Mouse (Mus musculus) CH12.LX (cell line): ENCODE data around the gene Rccd1. TPM values are rescaled to one million over a fixed set of nuclear protein-coding genes. Genes with fewer than 3 reads are reported as not detected.

Source experiments
- DNase-seq: peaks from one replicate; pipeline ENCODE4 v3.0.0-alpha.2; 2013; ENCODE audit errors: extremely low read depth
- H3K27ac ChIP-seq: 2 replicates; pipeline ENCODE4 v1.5.1; 2012; ENCODE audit warnings: low read depth, mild to moderate bottlenecking, control low read depth, moderate library complexity; ENCODE audit not compliant: insufficient read depth
- H3K27me3 ChIP-seq: replicated peaks from 2 replicates; pipeline ENCODE3; 2012; ENCODE audit warnings: inconsistent platforms
- H3K36me3 ChIP-seq, 2 experiments: replicated peaks in 1 of 2; 2 replicates each; pipeline versions ENCODE3 to v1.6.1; 2012; ENCODE audit warnings: inconsistent platforms in 1 of 2, low read length in 1 of 2, mild to moderate bottlenecking in 1 of 2, mixed read lengths in 1 of 2, moderate library complexity in 1 of 2; ENCODE audit not compliant: control insufficient read depth in 1 of 2, insufficient read depth in 1 of 2
- H3K4me1 ChIP-seq, 2 experiments: 2 replicates each; pipeline ENCODE4 v1.6.1; 2012; ENCODE audit warnings: inconsistent platforms in 1 of 2, moderate library complexity in 1 of 2; ENCODE audit not compliant: insufficient read depth in 2 of 2, control insufficient read depth in 1 of 2
- H3K4me2 ChIP-seq: 2 replicates; pipeline ENCODE4 v1.6.1; 2012; ENCODE audit warnings: low read depth, mild to moderate bottlenecking, control low read depth; ENCODE audit not compliant: poor library complexity, insufficient read depth, severe bottlenecking
- H3K4me3 ChIP-seq, 3 experiments: fragments of 150-350 bp in 1 of 3; sonication (generic) in 1 of 3; replicated peaks in 1 of 3; 2 replicates each; pipeline versions ENCODE3 to v1.5.1; 2011 to 2012; ENCODE audit warnings: low read depth in 2 of 3, low read length in 2 of 3, mild to moderate bottlenecking in 2 of 3, moderate library complexity in 2 of 3, control low read depth in 1 of 3, improper control_type of control experiment in 1 of 3, inconsistent platforms in 1 of 3, mixed read lengths in 1 of 3; ENCODE audit not compliant: poor library complexity in 1 of 3
- H3K79me2 ChIP-seq: replicated peaks from 2 replicates; pipeline ENCODE4 v1.6.1; 2012; ENCODE audit warnings: mild to moderate bottlenecking, moderate library complexity; ENCODE audit not compliant: control insufficient read depth, poor library complexity, insufficient read depth, severe bottlenecking; ENCODE audit errors: extremely low read depth
- H3K9ac ChIP-seq: 2 replicates; pipeline ENCODE4 v1.6.1; 2012; ENCODE audit warnings: low read depth, mild to moderate bottlenecking, control low read depth, moderate library complexity; ENCODE audit not compliant: insufficient read depth
- H3K9me3 ChIP-seq: replicated peaks from 2 replicates; pipeline ENCODE3; 2012; ENCODE audit warnings: low read length, inconsistent platforms, mixed read lengths
- BHLHE40 ChIP-seq: IDR thresholded peaks from 2 replicates; pipeline ENCODE4 v1.6.1; 2011; ENCODE audit warnings: mild to moderate bottlenecking, low read depth, low read length, improper control_type of control experiment
- CHD2 ChIP-seq: IDR thresholded peaks from 2 replicates; pipeline ENCODE4 v1.6.1; 2011; ENCODE audit warnings: low read length, improper control_type of control experiment
- ELF1 ChIP-seq: IDR thresholded peaks from 2 replicates; pipeline ENCODE4 v1.6.1; 2014; ENCODE audit warnings: low read depth, mild to moderate bottlenecking, inconsistent platforms, low read length, improper control_type of control experiment
- ETS1 ChIP-seq: conservative IDR thresholded peaks from 2 replicates; pipeline ENCODE4 v1.6.1; 2012; ENCODE audit warnings: low read depth, mild to moderate bottlenecking, inconsistent platforms, low read length, improper control_type of control experiment, moderate library complexity
- HCFC1 ChIP-seq: IDR thresholded peaks from 2 replicates; pipeline ENCODE4 v1.6.1; 2012; ENCODE audit warnings: low read depth, mild to moderate bottlenecking, inconsistent platforms, low read length, improper control_type of control experiment
- IRF4 ChIP-seq: IDR thresholded peaks from 2 replicates; pipeline ENCODE4 v1.6.1; 2014; ENCODE audit warnings: low read depth, mild to moderate bottlenecking, inconsistent platforms, low read length, improper control_type of control experiment
- JUN ChIP-seq: IDR thresholded peaks from 2 replicates; pipeline ENCODE4 v1.6.1; 2011; ENCODE audit warnings: low read depth, mild to moderate bottlenecking, low read length, improper control_type of control experiment, moderate library complexity; ENCODE audit not compliant: insufficient read depth
- JUND ChIP-seq: conservative IDR thresholded peaks from 2 replicates; pipeline ENCODE4 v1.6.1; 2011; ENCODE audit warnings: low read depth, low read length, improper control_type of control experiment
- KAT2A ChIP-seq: IDR thresholded peaks from 2 replicates; pipeline ENCODE4 v1.6.1; 2012; ENCODE audit warnings: low read length, improper control_type of control experiment, inconsistent platforms; ENCODE audit not compliant: insufficient replicate concordance
- MAFK ChIP-seq: IDR thresholded peaks from 2 replicates; pipeline ENCODE4 v1.6.1; 2011; ENCODE audit warnings: low read length, improper control_type of control experiment; ENCODE audit not compliant: insufficient replicate concordance
- MAX ChIP-seq: IDR thresholded peaks from 2 replicates; pipeline ENCODE4 v1.6.1; 2011; ENCODE audit warnings: low read length, improper control_type of control experiment
- MXI1 ChIP-seq: IDR thresholded peaks from 2 replicates; pipeline ENCODE4 v1.6.1; 2011; ENCODE audit warnings: mild to moderate bottlenecking, low read depth, low read length, improper control_type of control experiment
- PAX5 ChIP-seq: IDR thresholded peaks from 2 replicates; pipeline ENCODE4 v1.6.1; 2012; ENCODE audit warnings: low read length, inconsistent platforms, mixed read lengths
- POLR2AphosphoS2 ChIP-seq: IDR thresholded peaks from 2 replicates; pipeline ENCODE4 v1.6.1; 2011; ENCODE audit warnings: low read depth, low read length, improper control_type of control experiment
- RAD21 ChIP-seq: IDR thresholded peaks from 2 replicates; pipeline ENCODE4 v1.6.1; 2011; ENCODE audit warnings: low read depth, mild to moderate bottlenecking, low read length, improper control_type of control experiment, moderate library complexity
- RCOR1 ChIP-seq: conservative IDR thresholded peaks from 2 replicates; pipeline ENCODE4 v1.6.1; 2012; ENCODE audit warnings: low read depth, mild to moderate bottlenecking, inconsistent platforms, low read length, improper control_type of control experiment
- SIN3A ChIP-seq: IDR thresholded peaks from 2 replicates; pipeline ENCODE4 v1.6.1; 2012; ENCODE audit warnings: low read length, improper control_type of control experiment, inconsistent platforms
- USF1 ChIP-seq: IDR thresholded peaks from 2 replicates; pipeline ENCODE4 v1.6.1; 2014; ENCODE audit warnings: low read depth, mild to moderate bottlenecking, inconsistent platforms, low read length, improper control_type of control experiment
- USF2 ChIP-seq: conservative IDR thresholded peaks from 2 replicates; pipeline ENCODE4 v1.6.1; 2011; ENCODE audit warnings: low read depth, low read length, improper control_type of control experiment
- ZC3H11A ChIP-seq: IDR thresholded peaks from 2 replicates; pipeline ENCODE4 v1.6.1; 2012; ENCODE audit warnings: low read depth, mild to moderate bottlenecking, inconsistent platforms, low read length, improper control_type of control experiment
- dilution Hi-C: fragments of 300-500 bp; cut with MboI; formaldehyde crosslinking; loops from 2 replicates; pipeline ENCODE4 v1.14.3; 2020; ENCODE audit warnings: low sequenced_read_pairs; ENCODE audit not compliant: extremely low pct_unique_long_range_greater_than_20kb, extremely low pct_ligation_motif_present
- in situ Hi-C: fragments of 300-500 bp; cut with MboI; formaldehyde crosslinking; loops from 3 replicates; pipeline ENCODE4 v1.14.3; 2019; ENCODE audit warnings: low sequenced_read_pairs, low pct_ligation_motif_present, low pct_unique_long_range_greater_than_20kb, mixed read lengths
- polyA plus RNA-seq: library from polyadenylated mRNA; unstranded; fragments of >175 nt; gene quantifications from 2 replicates; pipeline ENCODE4 v1.2.1, GENCODE M21; 2012; ENCODE audit warnings: low read depth; ENCODE audit not compliant: insufficient read length
- total RNA-seq, 2 experiments: library from RNA; depleted of rRNA; stranded (reverse); fragments of 300-350 nt in 1 of 2; fragments of >200 nt in 1 of 2; gene quantifications; 2 replicates each; pipeline ENCODE4 v1.2.3; 2012 to 2014

Gene Rccd1
- total and polyA plus RNA-seq, 3 experiments: 17.4 to 18.5 (median 18.3) TPM

GRCm38 (mm10) chr7:80246148-80246721 is 78.0 kb downstream of the Rccd1 start, which contains the start of gene Ttll13 (continued):
- TF ChIP-seq POLR2AphosphoS2 (no peak), IRF4 (0 out of 2 replicates have a peak, but pooled peaks have one; percentile 46), RAD21 (peak; percentile 30), CHD2 (peak; percentile 31; the same call in 1 of the 2 replicates), MAX (peak; percentile 58; the same call in 1 of the 2 replicates), BHLHE40 (no peak), ELF1 (peak; percentile 64; the same call in 1 of the 2 replicates)

GRCm38 (mm10) chr7:80244851-80245250 is 79.4 kb downstream of the Rccd1 start:
- H3K27ac ChIP-seq: no peak overlapping the region
- H3K36me3 ChIP-seq: peaks cover 4 to 15% of the 10 kb centered on the region in 2 experiments
- H3K27me3 ChIP-seq: peaks cover 9% of the 10 kb centered on the region
- H3K4me3 ChIP-seq: no peak overlapping the region
- in situ Hi-C loops: no loop called here
- H3K4me2 ChIP-seq: no peak overlapping the region
- no peak overlapping the region for H3K9ac ChIP-seq
- H3K9me3 ChIP-seq: peaks cover 4% of the 10 kb centered on the region
- no peaks in the 10 kb centered on the region for H3K79me2 ChIP-seq
- H3K4me1 ChIP-seq: peaks cover 0 to 4% of the 10 kb centered on the region in 2 experiments; a peak in 1 of 4 replicates
- TF ChIP-seq JUN: no peak
- no peak for TF ChIP-seq MXI1
- TF ChIP-seq SIN3A: no peak
- TF ChIP-seq ETS1: no peak
- no peak for TF ChIP-seq CHD2
- TF ChIP-seq USF1: no peak
- no peak for TF ChIP-seq MAFK
- TF ChIP-seq HCFC1: no peak
- TF ChIP-seq PAX5: no peak
- no peak for TF ChIP-seq ZC3H11A
- TF ChIP-seq KAT2A: no peak
- TF ChIP-seq MAX: no peak
- TF ChIP-seq RCOR1: no peak
- TF ChIP-seq JUND: no peak
- no peak for TF ChIP-seq USF2
- no peak for DNase-seq
- dilution Hi-C loops: no loop called here

Other genes starting within 250 kb of the Rccd1 start
- gene Idh2, start 209.1 kb downstream of the Rccd1 start, total RNA-seq (2012; rRNA removed): 71.1 and 96.4 TPM in 2 replicates
- gene Idh2, start 209.1 kb downstream of the Rccd1 start, total RNA-seq (2014; rRNA removed): 20.8 and 21.5 TPM in 2 replicates
- 13.6 and 21.1 TPM in 2 replicates for gene Idh2, start 209.1 kb downstream of the Rccd1 start, polyA plus RNA-seq
- 8.6 and 9.4 TPM in 2 replicates for gene Sema4b, start 137.6 kb downstream of the Rccd1 start, total RNA-seq (2012; rRNA removed)
- 1.3 and 1.5 TPM in 2 replicates for gene Sema4b, start 137.6 kb downstream of the Rccd1 start, total RNA-seq (2014; rRNA removed)
- 5.2 and 6.7 TPM in 2 replicates for gene Sema4b, start 137.6 kb downstream of the Rccd1 start, polyA plus RNA-seq
- 69.6 and 73.1 TPM in 2 replicates for gene Cib1, start 91.6 kb downstream of the Rccd1 start, total RNA-seq (2012; rRNA removed)
- 29.1 and 29.5 TPM in 2 replicates for gene Cib1, start 91.6 kb downstream of the Rccd1 start, total RNA-seq (2014; rRNA removed)
- 48.1 and 51.8 TPM in 2 replicates for gene Cib1, start 91.6 kb downstream of the Rccd1 start, polyA plus RNA-seq
- 3.6 and 4.2 TPM in 2 replicates for gene Gdpgp1, start 91.6 kb downstream of the Rccd1 start, total RNA-seq (2012; rRNA removed)
- 1.9 and 2.0 TPM in 2 replicates for gene Gdpgp1, start 91.6 kb downstream of the Rccd1 start, total RNA-seq (2014; rRNA removed)
- 2.9 and 3.0 TPM in 2 replicates for gene Gdpgp1, start 91.6 kb downstream of the Rccd1 start, polyA plus RNA-seq
- gene Ttll13, start 78.1 kb downstream of the Rccd1 start, total RNA-seq (2012; rRNA removed): 0.59 TPM in 2 replicates
- not detected in 2 replicates for gene Ttll13, start 78.1 kb downstream of the Rccd1 start, total RNA-seq (2014; rRNA removed)
- gene Ttll13, start 78.1 kb downstream of the Rccd1 start, polyA plus RNA-seq: 0.55 TPM in 1 of 2 replicates, not detected in the other
- 32.1 and 33.3 TPM in 2 replicates for gene Ngrn, start 63.2 kb downstream of the Rccd1 start, total RNA-seq (2012; rRNA removed)
- gene Ngrn, start 63.2 kb downstream of the Rccd1 start, total RNA-seq (2014; rRNA removed): 43.2 and 45.6 TPM in 2 replicates
- 28.3 and 30.9 TPM in 2 replicates for gene Ngrn, start 63.2 kb downstream of the Rccd1 start, polyA plus RNA-seq
- 20.6 and 23.2 TPM in 2 replicates for gene Vps33b, start 54.8 kb downstream of the Rccd1 start, total RNA-seq (2012; rRNA removed)
- gene Vps33b, start 54.8 kb downstream of the Rccd1 start, total RNA-seq (2014; rRNA removed): 15.5 and 15.8 TPM in 2 replicates
- gene Vps33b, start 54.8 kb downstream of the Rccd1 start, polyA plus RNA-seq: 16.6 and 20.4 TPM in 2 replicates
- gene Prc1, start 30.0 kb downstream of the Rccd1 start, total RNA-seq (2012; rRNA removed): 52.5 and 64.8 TPM in 2 replicates
- 83.0 and 84.4 TPM in 2 replicates for gene Prc1, start 30.0 kb downstream of the Rccd1 start, total RNA-seq (2014; rRNA removed)
- 75.6 and 80.4 TPM in 2 replicates for gene Prc1, start 30.0 kb downstream of the Rccd1 start, polyA plus RNA-seq
- gene Unc45a, start 16.6 kb upstream of the Rccd1 start, total RNA-seq (2012; rRNA removed): 21.8 and 22.6 TPM in 2 replicates
- 7.9 and 13.8 TPM in 2 replicates for gene Unc45a, start 16.6 kb upstream of the Rccd1 start, total RNA-seq (2014; rRNA removed)
- gene Unc45a, start 16.6 kb upstream of the Rccd1 start, polyA plus RNA-seq: 16.8 and 22.2 TPM in 2 replicates
- 9.6 and 12.6 TPM in 2 replicates for gene Hddc3, start 18.6 kb upstream of the Rccd1 start, total RNA-seq (2012; rRNA removed)
- gene Hddc3, start 18.6 kb upstream of the Rccd1 start, total RNA-seq (2014; rRNA removed): 3.1 and 5.5 TPM in 2 replicates
- 2.6 and 4.6 TPM in 2 replicates for gene Hddc3, start 18.6 kb upstream of the Rccd1 start, polyA plus RNA-seq
- 46.3 and 48.3 TPM in 2 replicates for gene Man2a2, start 46.9 kb upstream of the Rccd1 start, total RNA-seq (2012; rRNA removed)
- gene Man2a2, start 46.9 kb upstream of the Rccd1 start, total RNA-seq (2014; rRNA removed): 12.5 and 14.3 TPM in 2 replicates
- gene Man2a2, start 46.9 kb upstream of the Rccd1 start, polyA plus RNA-seq: 33.6 and 44.3 TPM in 2 replicates
- 7.1 and 9.8 TPM in 2 replicates for gene Fes, start 63.5 kb upstream of the Rccd1 start, total RNA-seq (2012; rRNA removed)
- 4.3 and 6.5 TPM in 2 replicates for gene Fes, start 63.5 kb upstream of the Rccd1 start, total RNA-seq (2014; rRNA removed)
- gene Fes, start 63.5 kb upstream of the Rccd1 start, polyA plus RNA-seq: 11.7 and 16.2 TPM in 2 replicates
- 11.1 and 13.5 TPM in 2 replicates for gene Furin, start 81.0 kb upstream of the Rccd1 start, total RNA-seq (2012; rRNA removed)
- 1.1 and 1.5 TPM in 2 replicates for gene Furin, start 81.0 kb upstream of the Rccd1 start, total RNA-seq (2014; rRNA removed)
- gene Furin, start 81.0 kb upstream of the Rccd1 start, polyA plus RNA-seq: 17.0 and 20.9 TPM in 2 replicates
- 24.1 and 25.6 TPM in 2 replicates for gene Blm, start 210.7 kb upstream of the Rccd1 start, total RNA-seq (2012; rRNA removed)
- 36.4 and 41.4 TPM in 2 replicates for gene Blm, start 210.7 kb upstream of the Rccd1 start, total RNA-seq (2014; rRNA removed)
- 56.2 TPM in 2 replicates for gene Blm, start 210.7 kb upstream of the Rccd1 start, polyA plus RNA-seq